Mouse (Mus musculus) lung, postnatal 0 days (tissue): ENCODE data around the gene Eps8l3.

ENCODE experiments used
- CTCF ChIP-seq: IDR thresholded peaks from 2 replicates; pipeline ENCODE4 v1.5.1; 2016; ENCODE audit warnings: antibody characterized with exemption, mild to moderate bottlenecking
- EP300 ChIP-seq: IDR thresholded peaks from 2 replicates; pipeline ENCODE4 v1.6.1; 2016; ENCODE audit warnings: antibody characterized with exemption, mild to moderate bottlenecking, control low read depth

GRCm38 (mm10) chr3:107849000-107849692, 27.9 kb upstream of the Eps8l3 start:
- TF ChIP-seq CTCF: no peak
- TF ChIP-seq EP300: no peak
